Mouse (Mus musculus): ENCODE data around the gene Kirrel3.

The Kirrel3 gene

DNA sequence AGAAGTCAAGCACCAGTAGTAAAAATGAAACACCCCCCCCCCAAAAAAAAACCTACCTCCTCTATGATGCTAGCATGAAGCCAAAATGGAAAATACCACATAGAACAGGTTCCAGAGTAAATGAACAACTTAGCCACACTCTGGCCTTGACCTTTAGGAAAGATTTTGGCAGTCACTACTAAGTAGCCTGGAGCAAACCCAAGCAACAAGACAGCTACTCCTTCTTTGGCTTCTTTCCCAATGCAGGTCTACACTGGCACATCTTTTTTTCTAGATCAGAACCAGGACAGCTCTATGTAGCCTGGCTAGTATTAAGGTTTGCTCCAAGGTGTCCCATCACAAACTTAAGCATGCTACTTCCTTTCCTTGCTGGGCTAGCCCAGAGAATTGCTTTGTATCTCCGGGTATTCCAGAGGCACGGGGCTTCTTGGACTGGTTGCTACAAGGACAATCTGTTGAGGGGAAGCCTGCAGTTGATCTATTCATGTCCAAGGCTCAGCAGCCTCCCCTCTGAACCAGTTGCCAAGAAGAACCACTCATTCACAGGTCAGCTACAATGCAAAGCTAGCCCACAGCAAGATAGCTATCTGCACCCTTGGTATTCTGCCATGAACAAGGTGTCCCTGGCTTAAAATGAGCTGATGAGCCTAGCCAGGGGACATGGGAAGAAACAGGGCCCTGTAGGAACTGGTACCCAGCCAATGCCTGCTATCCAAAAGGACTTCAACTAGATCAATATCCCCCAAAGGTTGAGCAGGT, 573.1 kb downstream of the Kirrel3 start:
- DNase-seq (ENCODE audit: low read depth): peak; percentile 60

GRCm38 (mm10) chr9:35059881-35060280, 574.2 kb downstream of the Kirrel3 start:
- peak; percentile 61 for DNase-seq (ENCODE audit: low read depth)

- peak; percentile 88 for DNase-seq (ENCODE audit: low read depth)
Measured at GRCm38 (mm10) chr9:35061446-35061845, 575.8 kb downstream of the Kirrel3 start.
